Mouse (Mus musculus) erythroblast, adult 5-6 weeks (primary cell): ENCODE results near the gene Gpr22. TPM values are rescaled to one million over a fixed set of nuclear protein-coding genes. Genes with fewer than 3 reads are reported as not detected.

Experiments used
- ATAC-seq: replicated peaks from 2 replicates; pipeline ENCODE4 v1.8.0; 2016; ENCODE audit warnings: moderate number of reproducible peaks, mild to moderate bottlenecking, moderate TSS enrichment, inconsistent platforms; ENCODE audit not compliant: poor library complexity, low FRiP score, severe bottlenecking
- total RNA-seq, 2 experiments: library from RNA; stranded (forward) in 1 of 2; stranded (reverse) in 1 of 2; fragments of 150-400 nt in 1 of 2; fragments of 200-764, 138-1000 nt in 1 of 2; gene quantifications; 2 replicates each; pipeline versions ENCODE4 v1.2.3 to v1.2.4; 2015 to 2017; ENCODE audit warnings: low replicate concordance in 2 of 2

Gene Gpr22
- total RNA-seq, 2 experiments from 2014 or later = 0.26 TPM; not detected in 1

DNA sequence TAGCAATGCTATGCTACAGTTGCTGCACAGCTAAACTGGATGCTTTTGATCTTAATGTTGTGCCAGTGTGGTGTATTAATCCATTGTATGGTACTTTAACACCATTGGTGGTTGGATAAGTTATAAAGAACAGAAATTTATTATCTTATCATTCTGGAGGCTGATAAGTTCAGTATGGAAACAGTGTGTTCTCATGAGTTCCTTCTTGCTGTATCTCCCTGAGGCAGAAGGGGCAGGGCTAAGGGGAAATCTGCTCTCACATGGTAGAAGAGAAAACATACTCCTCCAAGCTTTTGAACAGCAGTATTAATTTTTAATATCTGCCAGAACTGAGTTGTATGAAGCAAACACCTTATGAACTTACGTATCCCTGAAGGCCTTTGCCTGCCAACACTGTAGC lies 20.5 kb downstream of the Gpr22 start:
- no peak for ATAC-seq

DNA sequence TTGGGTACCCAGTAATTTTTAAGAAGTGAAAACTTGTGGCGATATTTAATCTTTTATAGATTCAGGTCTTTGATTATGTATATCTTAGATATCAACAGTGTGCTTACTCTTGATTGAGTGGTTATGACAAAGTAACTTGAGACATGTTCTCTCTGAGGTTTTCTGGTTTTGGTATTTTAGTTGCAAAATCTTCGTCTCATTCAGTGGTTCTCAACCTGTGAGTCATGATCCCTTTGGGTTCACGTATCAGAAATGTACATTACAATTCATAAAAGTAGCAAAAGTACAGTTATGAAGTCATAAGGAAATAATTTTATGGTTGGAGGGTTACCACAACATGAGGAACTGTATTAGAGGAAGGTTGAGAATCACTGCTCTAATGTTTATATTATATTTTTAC lies 27.1 kb downstream of the Gpr22 start:
- no peak for ATAC-seq

DNA sequence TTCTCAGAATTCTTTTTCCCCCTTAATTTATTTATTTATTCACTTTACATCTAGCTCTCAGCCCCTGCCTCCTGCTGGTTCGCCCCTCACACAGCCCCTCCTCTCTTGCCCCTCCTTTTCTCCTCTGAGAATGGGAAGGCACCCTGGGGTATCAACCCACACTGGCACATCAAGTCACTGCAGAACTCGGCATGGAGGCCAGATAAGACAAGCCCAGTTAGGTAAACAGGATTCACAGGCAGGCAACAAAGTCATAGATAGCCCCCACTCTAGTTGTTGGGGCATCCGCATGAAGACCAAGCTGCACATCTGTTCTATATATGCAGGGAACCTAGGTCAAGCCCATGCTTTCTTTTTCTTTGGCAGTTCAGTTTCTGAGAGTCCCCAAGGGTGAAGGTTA lies 46.6 kb downstream of the Gpr22 start:
- ATAC-seq = no peak

DNA sequence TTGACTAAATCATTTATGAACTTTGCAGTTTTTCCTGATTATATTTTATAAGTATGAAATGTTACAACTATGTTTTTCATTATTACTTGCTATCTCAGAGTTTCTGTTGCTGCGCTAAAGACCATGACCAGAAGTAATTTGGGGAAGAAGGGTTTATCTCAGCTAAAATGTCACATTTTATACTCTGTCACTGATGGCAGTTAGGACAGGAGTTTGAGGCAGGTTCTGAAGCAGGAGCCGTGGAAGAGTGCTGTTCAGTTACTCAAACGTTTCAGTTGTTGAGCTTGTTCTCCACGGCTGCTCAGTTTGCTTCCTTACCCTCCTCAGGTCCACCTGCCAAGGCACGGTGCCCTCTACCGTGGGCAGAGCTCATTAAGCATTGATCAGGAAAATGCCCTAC lies 47.7 kb downstream of the Gpr22 start:
- no peak for ATAC-seq

Other genes starting within 250 kb of the Gpr22 start
- gene Cbll1, start 214.3 kb downstream of the Gpr22 start, total RNA-seq (2015; ENCODE audit: low replicate concordance) = 10.6 and 30.7 TPM in 2 replicates
- gene Cbll1, start 214.3 kb downstream of the Gpr22 start, total RNA-seq (2017; ENCODE audit: low replicate concordance) = 2.9 and 3.2 TPM in 2 replicates
- not detected in 2 replicates for gene Slc26a4, start 154.0 kb downstream of the Gpr22 start, total RNA-seq (2015; ENCODE audit: low replicate concordance)
- not detected in 2 replicates for gene Slc26a4, start 154.0 kb downstream of the Gpr22 start, total RNA-seq (2017; ENCODE audit: low replicate concordance)
- 13.2 and 25.0 TPM in 2 replicates for gene Bcap29, start 79.3 kb downstream of the Gpr22 start, total RNA-seq (2015; ENCODE audit: low replicate concordance)
- gene Bcap29, start 79.3 kb downstream of the Gpr22 start, total RNA-seq (2017; ENCODE audit: low replicate concordance) = 5.7 and 6.7 TPM in 2 replicates
- 4.4 and 6.0 TPM in 2 replicates for gene Dus4l, start 59.1 kb downstream of the Gpr22 start, total RNA-seq (2015; ENCODE audit: low replicate concordance)
- gene Dus4l, start 59.1 kb downstream of the Gpr22 start, total RNA-seq (2017; ENCODE audit: low replicate concordance) = 0.60 TPM in 1 of 2 replicates, not detected in the other
- 6.1 and 17.8 TPM in 2 replicates for gene Cog5, start 59.1 kb downstream of the Gpr22 start, total RNA-seq (2015; ENCODE audit: low replicate concordance)
- 17.7 and 19.9 TPM in 2 replicates for gene Cog5, start 59.1 kb downstream of the Gpr22 start, total RNA-seq (2017; ENCODE audit: low replicate concordance)
- gene Hbp1, start 236.6 kb upstream of the Gpr22 start, total RNA-seq (2015; ENCODE audit: low replicate concordance) = 323 and 325 TPM in 2 replicates
- gene Hbp1, start 236.6 kb upstream of the Gpr22 start, total RNA-seq (2017; ENCODE audit: low replicate concordance) = 332 and 347 TPM in 2 replicates